Mouse (Mus musculus): ENCODE measurements at regions not wholly inside any gene's neighbourhood (a gene's known extent, or its start where the extent isn't known, plus 50 kb on each side); places are given as distances from the start of the nearest gene placed in this dataset.

- peak; percentile 21 to 26 for DNase-seq (ENCODE audit: low spot score in 2 of 2)
Observed at GRCm38 (mm10) chr16:31508981-31509380, 86.9 kb downstream of the Bdh1 start.

- DNase-seq (ENCODE audit: low spot score in 2 of 2) = no peak
Observed at GRCm38 (mm10) chr16:31510097-31510496, 88.0 kb downstream of the Bdh1 start.

- DNase-seq (ENCODE audit: low spot score in 2 of 2) = no peak
Observed at GRCm38 (mm10) chr16:31518816-31519215, 96.7 kb downstream of the Bdh1 start.

GRCm38 (mm10) chr16:31520081-31520480 lies 98.0 kb downstream of the Bdh1 start:
- no peak for DNase-seq (ENCODE audit: low spot score in 2 of 2)

GRCm38 (mm10) chr16:31521786-31522185 lies 99.7 kb downstream of the Bdh1 start:
- DNase-seq (ENCODE audit: low spot score in 2 of 2) = no peak

- no peak for DNase-seq (ENCODE audit: low spot score in 2 of 2)
Observed at GRCm38 (mm10) chr16:31526711-31527344, 104.7 kb downstream of the Bdh1 start.

- no peak for DNase-seq (ENCODE audit: low spot score in 2 of 2)
Observed at GRCm38 (mm10) chr16:31528596-31529283, 106.7 kb downstream of the Bdh1 start.

GRCm38 (mm10) chr16:31529284-31529958 lies 107.3 kb downstream of the Bdh1 start:
- DNase-seq (ENCODE audit: low spot score in 2 of 2) = no peak

- DNase-seq (ENCODE audit: low spot score in 2 of 2) = no peak
Observed at GRCm38 (mm10) chr16:31530090-31530489, 108.0 kb downstream of the Bdh1 start.

- peak in 1 of 2 experiments; percentile 8 for DNase-seq (ENCODE audit: low spot score in 2 of 2)
Observed at GRCm38 (mm10) chr16:31533196-31533777, 111.2 kb downstream of the Bdh1 start.

GRCm38 (mm10) chr16:31534923-31535523 lies 112.9 kb downstream of the Bdh1 start:
- no peak for DNase-seq (ENCODE audit: low spot score in 2 of 2)

- no peak for DNase-seq (ENCODE audit: low spot score in 2 of 2)
Observed at GRCm38 (mm10) chr16:31536328-31536727, 114.2 kb downstream of the Bdh1 start.

GRCm38 (mm10) chr16:31538606-31539005 lies 116.5 kb downstream of the Bdh1 start:
- no peak for DNase-seq (ENCODE audit: low spot score in 2 of 2)

- DNase-seq (ENCODE audit: low spot score in 2 of 2) = no peak
Observed at GRCm38 (mm10) chr16:31543499-31544170, 119.6 kb upstream of the Dlg1 start.

GRCm38 (mm10) chr16:31546062-31546827 lies 117.0 kb upstream of the Dlg1 start:
- DNase-seq (ENCODE audit: low spot score in 2 of 2) = no peak

GRCm38 (mm10) chr16:31546828-31547224 lies 116.4 kb upstream of the Dlg1 start:
- no peak for DNase-seq (ENCODE audit: low spot score in 2 of 2)

- DNase-seq (ENCODE audit: low spot score in 2 of 2) = no peak
Observed at GRCm38 (mm10) chr16:31547391-31547790, 115.9 kb upstream of the Dlg1 start.

- DNase-seq (ENCODE audit: low spot score in 2 of 2) = no peak
Observed at GRCm38 (mm10) chr16:31549975-31550374, 113.3 kb upstream of the Dlg1 start.

GRCm38 (mm10) chr16:31550539-31550938 lies 112.7 kb upstream of the Dlg1 start:
- DNase-seq (ENCODE audit: low spot score in 2 of 2) = peak in 1 of 2 experiments; percentile 6

GRCm38 (mm10) chr16:31551416-31552151 lies 111.7 kb upstream of the Dlg1 start:
- DNase-seq (ENCODE audit: low spot score in 2 of 2) = no peak
